8 mouse cellular contexts compared by ENCODE assay signal in genomic region chr3:142765778-142766165, GRCm38 (mm10). TPM values are rescaled to one million over a fixed set of nuclear protein-coding genes. Genes with fewer than 3 reads are reported as not detected.
DNase-seq lines count a peak whose midpoint lies in the region; ATAC-seq lines count a peak whose summit lies in the region.

No protein-coding gene starts in this region.

- no peak for ATAC-seq in lung, embryonic 16.5 days (ENCODE audit: low read depth)
- ATAC-seq in embryonic facial prominence, embryonic 15.5 days (ENCODE audit: insufficient number of reproducible peaks, low FRiP score, low TSS enrichment, low read depth), result no peak
- ATAC-seq in limb, embryonic 13.5 days (ENCODE audit: low FRiP score, low read depth), result no peak
- ATAC-seq in stomach, embryonic 15.5 days (ENCODE audit: insufficient read depth, low FRiP score, low read depth), result no peak

- H3K27ac ChIP-seq in lung, embryonic 16.5 days (ENCODE audit: low read length), result peak overlapping the region; percentile 87
- H3K27ac ChIP-seq in embryonic facial prominence, embryonic 15.5 days (replicated peaks), result no peak overlapping the region; the same call in 1 of the 2 replicates
- H3K27ac ChIP-seq in limb, embryonic 13.5 days, result no peak overlapping the region
- no peak overlapping the region for H3K27ac ChIP-seq in stomach, embryonic 15.5 days

- WGBS in lung, embryonic 16.5 days, result 8% methylated on average over 10 of the region's 10 CpGs
- 15% methylated on average over 10 of the region's 10 CpGs for WGBS in embryonic facial prominence, embryonic 15.5 days
- WGBS in limb, embryonic 13.5 days, result 16% methylated on average over 10 of the region's 10 CpGs
- 8% methylated on average over 10 of the region's 10 CpGs for WGBS in stomach, embryonic 15.5 days

- peak overlapping the region; percentile 87 for H3K4me2 ChIP-seq in lung, embryonic 16.5 days (ENCODE audit: low read depth, low read length)
- H3K4me2 ChIP-seq in embryonic facial prominence, embryonic 15.5 days (replicated peaks), result peak overlapping the region; percentile 69
- H3K4me2 ChIP-seq in limb, embryonic 13.5 days (replicated peaks), result peak overlapping the region; percentile 87
- H3K4me2 ChIP-seq in stomach, embryonic 15.5 days, result peak overlapping the region; percentile 75

- peaks cover 10% of the 10 kb centered on the region; the same call in 1 of the 2 replicates for H3K4me1 ChIP-seq in lung, embryonic 16.5 days (replicated peaks; ENCODE audit: control insufficient read depth, insufficient read depth, low read length)
- H3K4me1 ChIP-seq in embryonic facial prominence, embryonic 15.5 days, result peaks cover 9% of the 10 kb centered on the region
- H3K4me1 ChIP-seq in limb, embryonic 13.5 days, result peaks cover 14% of the 10 kb centered on the region
- H3K4me1 ChIP-seq in stomach, embryonic 15.5 days, result peaks cover 5% of the 10 kb centered on the region

- no peaks in the 10 kb centered on the region; the same call in 1 of the 2 replicates for H3K9me3 ChIP-seq in lung, embryonic 16.5 days (ENCODE audit: control insufficient read depth, low read length)
- no peaks in the 10 kb centered on the region for H3K9me3 ChIP-seq in embryonic facial prominence, embryonic 15.5 days (replicated peaks)
- no peaks in the 10 kb centered on the region for H3K9me3 ChIP-seq in limb, embryonic 13.5 days
- no peaks in the 10 kb centered on the region for H3K9me3 ChIP-seq in stomach, embryonic 15.5 days

- intact Hi-C loops in left cerebral cortex, postnatal 36 days (cut with DNase I), result loop anchor here (2.0 kb wide), 1 partner anchor 117 kb away; the partner anchor contains the start of gene Pkn2

- peak overlapping the region; percentile 88 for H3K4me3 ChIP-seq in lung, embryonic 16.5 days (ENCODE audit: low read length)
- peak overlapping the region; percentile 90 for H3K4me3 ChIP-seq in embryonic facial prominence, embryonic 15.5 days (replicated peaks)
- H3K4me3 ChIP-seq in limb, embryonic 13.5 days, result peak overlapping the region; percentile 82
- H3K4me3 ChIP-seq in stomach, embryonic 15.5 days (replicated peaks), result peak overlapping the region; percentile 95

- peak overlapping the region; percentile 97 for H3K9ac ChIP-seq in lung, embryonic 16.5 days (ENCODE audit: low read length)
- peak overlapping the region; percentile 93 for H3K9ac ChIP-seq in embryonic facial prominence, embryonic 15.5 days
- H3K9ac ChIP-seq in limb, embryonic 13.5 days, result peak overlapping the region; percentile 95
- H3K9ac ChIP-seq in stomach, embryonic 15.5 days, result peak overlapping the region; percentile 84

- no peaks in the 10 kb centered on the region for H3K27me3 ChIP-seq in lung, embryonic 16.5 days (ENCODE audit: control insufficient read depth, insufficient read depth, low read depth, low read length)
- H3K27me3 ChIP-seq in embryonic facial prominence, embryonic 15.5 days, result no peaks in the 10 kb centered on the region
- H3K27me3 ChIP-seq in limb, embryonic 13.5 days, result no peaks in the 10 kb centered on the region
- H3K27me3 ChIP-seq in stomach, embryonic 15.5 days (replicated peaks), result no peaks in the 10 kb centered on the region

- H3K36me3 ChIP-seq in lung, embryonic 16.5 days (ENCODE audit: control insufficient read depth, insufficient read depth, low read length), result no peaks in the 10 kb centered on the region
- 0 out of 2 replicates have a peak, but pooled peaks cover under 1% of the 10 kb centered on the region for H3K36me3 ChIP-seq in embryonic facial prominence, embryonic 15.5 days
- H3K36me3 ChIP-seq in limb, embryonic 13.5 days, result no peaks in the 10 kb centered on the region
- no peaks in the 10 kb centered on the region for H3K36me3 ChIP-seq in stomach, embryonic 15.5 days

- no peak for DNase-seq in lung, postnatal 10 days
- DNase-seq in cerebellum, postnatal 4 days (ENCODE audit: low spot score in 2 of 2), result no peak
- no peak for DNase-seq in embryo, embryonic 10.5 days (ENCODE audit: low spot score)
- no peak for DNase-seq in left cerebral cortex, postnatal 36 days (ENCODE audit: low spot score in 2 of 2)

RNA-seq across cellular contexts. Expression of gene Gtf2b, which starts 0.9 kb away (rescaled TPM):
- polyA plus RNA-seq in lung, embryonic 16.5 days (2015; fragmentation: Nextera tagmentation; extraction: Ambion mirVana), result 91.6 and 94.9 TPM in 2 replicates
- polyA plus RNA-seq in embryonic facial prominence, embryonic 15.5 days (2015; fragmentation: Nextera tagmentation; extraction: Ambion mirVana), result 79.6 and 81.5 TPM in 2 replicates
- 83.1 and 91.1 TPM in 2 replicates for polyA plus RNA-seq in limb, embryonic 13.5 days (2015; fragmentation: Nextera tagmentation; extraction: Ambion mirVana)
- polyA plus RNA-seq in stomach, embryonic 15.5 days (2015; fragmentation: Nextera tagmentation; extraction: Ambion mirVana), result 70.7 and 75.3 TPM in 2 replicates
- total RNA-seq in left cerebral cortex, postnatal 36 days (2021), result 10 to 100 TPM; 40.6 to 42.5 TPM
